Comparison of ENCODE assay signal across 30 mouse cellular contexts in the genomic region with DNA sequence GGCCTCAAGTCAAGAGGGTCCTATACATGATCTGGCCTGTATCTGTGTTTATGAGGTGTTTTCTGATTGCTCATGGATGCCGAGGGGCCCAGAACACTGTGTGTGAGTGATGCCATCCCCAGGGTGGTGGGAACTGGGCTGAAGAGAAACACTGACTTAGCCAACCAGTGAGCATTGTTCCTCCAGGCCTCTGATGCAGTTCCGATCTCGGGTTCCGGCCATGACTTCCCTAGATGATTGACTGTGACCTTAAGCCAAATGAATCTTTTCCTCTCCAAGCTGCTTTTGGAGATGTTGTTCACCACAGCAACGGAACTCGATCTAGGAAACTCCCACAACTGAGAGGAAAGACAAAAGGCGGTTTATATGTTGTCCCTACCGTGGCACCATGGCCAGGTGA. TPM values are rescaled to one million over a fixed set of nuclear protein-coding genes. Genes with fewer than 3 reads are reported as not detected.
A peak's percentile ranks its signal among the peaks of the same experiment; 100 is the strongest.
DNase-seq lines count a peak whose midpoint lies in the region; ATAC-seq and TF ChIP-seq lines count a peak whose summit lies in the region.
"Had no signal": no experiment of that assay in that cellular context is flagged by ENCODE, and none has a peak within 500 bp of the region (broad histone marks: within the 10 kb centered on the region; RNA-seq: fewer than 3 reads in every experiment).

No protein-coding gene starts in this region.

- 53% methylated on average over 8 of the region's 8 CpGs for WGBS in heart, adult 2 months
- 64% methylated on average over 8 of the region's 8 CpGs for WGBS in lung, postnatal 0 days

- no peak overlapping the region for H3K4me3 ChIP-seq in heart, adult 2 months
- no peak overlapping the region for H3K4me3 ChIP-seq in lung, postnatal 0 days (ENCODE audit: low read depth, low read length)
- H3K4me3 ChIP-seq: embryonic facial prominence, embryonic 10.5 days; embryonic facial prominence, embryonic 15.5 days; forebrain, embryonic 12.5 days; hindbrain, embryonic 10.5 days; hindbrain, embryonic 15.5 days; limb, embryonic 13.5 days; lung, embryonic 15.5 days had no signal

- H3K36me3 ChIP-seq in heart, adult 2 months (ENCODE audit: control insufficient read depth, insufficient read depth, low read length), result peaks cover 22% of the 10 kb centered on the region
- no peaks in the 10 kb centered on the region for H3K36me3 ChIP-seq in lung, postnatal 0 days (ENCODE audit: insufficient read depth, low read length)
- H3K36me3 ChIP-seq: embryonic facial prominence, embryonic 10.5 days; embryonic facial prominence, embryonic 15.5 days; forebrain, embryonic 12.5 days; hindbrain, embryonic 10.5 days; hindbrain, embryonic 15.5 days; limb, embryonic 13.5 days; lung, embryonic 15.5 days had no signal

- ATAC-seq in lung, postnatal 0 days, result peak; percentile 70
- ATAC-seq: CD4-positive, CD25-positive, alpha-beta regulatory T cell, adult 4 months; forebrain, postnatal 0 days; inflammation-experienced regulatory T-cells, adult 6 months; midbrain, embryonic 16.5 days had no signal

- no peak overlapping the region for H3K9ac ChIP-seq in heart, adult 2 months (ENCODE audit: low read depth, low read length)
- no peak overlapping the region for H3K9ac ChIP-seq in lung, postnatal 0 days (replicated peaks; ENCODE audit: low read depth)
- H3K9ac ChIP-seq: embryonic facial prominence, embryonic 15.5 days; forebrain, embryonic 12.5 days; forebrain, postnatal 0 days; hindbrain, embryonic 15.5 days; limb, embryonic 13.5 days; liver, embryonic 14.5 days; lung, embryonic 15.5 days had no signal

- H3K27ac ChIP-seq in heart, adult 2 months, result peak overlapping the region; percentile 53
- H3K27ac ChIP-seq in lung, postnatal 0 days (ENCODE audit: low read length), result peak overlapping the region; percentile 20; the same call in 1 of the 2 replicates
- H3K27ac ChIP-seq: embryonic facial prominence, embryonic 10.5 days; embryonic facial prominence, embryonic 15.5 days; forebrain, embryonic 12.5 days; hindbrain, embryonic 10.5 days; hindbrain, embryonic 15.5 days; limb, embryonic 13.5 days; liver, embryonic 14.5 days; lung, embryonic 15.5 days; stomach, postnatal 0 days had no signal

- no peak for TF ChIP-seq CTCF in heart, adult 2 months (IDR thresholded peaks at IDR 0.05)
- no peak for TF ChIP-seq CTCF in lung, postnatal 0 days (IDR thresholded peaks at IDR 0.05)

- 0 out of 2 replicates have a peak, but pooled peaks have one; percentile 23 for TF ChIP-seq POLR2A in heart, adult 2 months (IDR thresholded peaks at IDR 0.05; ENCODE audit: insufficient read depth, low read depth, low read length)

- no peak overlapping the region for H3K4me2 ChIP-seq in lung, postnatal 0 days (replicated peaks; ENCODE audit: low read depth, low read length)
- H3K4me2 ChIP-seq: embryonic facial prominence, embryonic 15.5 days; forebrain, embryonic 12.5 days; hindbrain, embryonic 15.5 days; limb, embryonic 13.5 days; lung, embryonic 15.5 days; midbrain, embryonic 11.5 days had no signal

- intact Hi-C loops in heart, adult 2 months (cut with DNase I), result no loop called here
- intact Hi-C loops in heart, postnatal 36 days (cut with DNase I), result no loop called here

- H3K4me1 ChIP-seq in heart, adult 2 months (ENCODE audit: control insufficient read depth, insufficient read depth, low read length), result peaks cover 36% of the 10 kb centered on the region
- peaks cover 10% of the 10 kb centered on the region; the same call in 1 of the 2 replicates for H3K4me1 ChIP-seq in lung, postnatal 0 days (ENCODE audit: insufficient read depth, low read depth, low read length)
- H3K4me1 ChIP-seq: embryonic facial prominence, embryonic 15.5 days; forebrain, embryonic 12.5 days had no signal

- no peaks in the 10 kb centered on the region for H3K9me3 ChIP-seq in lung, postnatal 0 days (ENCODE audit: low read length)
- H3K9me3 ChIP-seq: embryonic facial prominence, embryonic 10.5 days; embryonic facial prominence, embryonic 15.5 days; forebrain, embryonic 12.5 days; hindbrain, embryonic 10.5 days; hindbrain, embryonic 15.5 days; limb, embryonic 13.5 days; lung, embryonic 15.5 days had no signal

- DNase-seq in heart, adult 2 months, result peak; percentile 29 to 34
- DNase-seq in heart, postnatal 36 days, result no peak
- DNase-seq in kidney, adult 9 months, result peak; percentile 22
- DNase-seq in kidney, postnatal 10 days, result no peak
- DNase-seq in lung, postnatal 0 days (ENCODE audit: low spot score), result peak; percentile 43
- DNase-seq in lung, postnatal 14 days, result no peak
- peak; percentile 46 for DNase-seq in lung, postnatal 36 days
- DNase-seq: adrenal gland, postnatal 25 days; cerebellum, adult 2 months; cerebellum, postnatal 25 days; forebrain, postnatal 0 days; gastrocnemius, postnatal 10 days; kidney, adult 18-20 months; right cerebral cortex, postnatal 25 days; thymus, adult 18-20 months; thymus, postnatal 25 days had no signal

- peaks cover 5% of the 10 kb centered on the region for H3K79me2 ChIP-seq in heart, adult 2 months (replicated peaks; ENCODE audit: control insufficient read depth, insufficient read depth, low read length)

- H3K27me3 ChIP-seq in heart, adult 2 months (ENCODE audit: control insufficient read depth, insufficient read depth, low read length), result no peaks in the 10 kb centered on the region
- no peaks in the 10 kb centered on the region for H3K27me3 ChIP-seq in lung, postnatal 0 days (replicated peaks; ENCODE audit: insufficient read depth, low read length)
- H3K27me3 ChIP-seq: embryonic facial prominence, embryonic 15.5 days; forebrain, embryonic 12.5 days; hindbrain, embryonic 15.5 days; limb, embryonic 13.5 days had no signal

- peak; percentile 74; the same call in 1 of the 2 replicates for TF ChIP-seq EP300 in heart, adult 2 months (IDR thresholded peaks at IDR 0.05; ENCODE audit: insufficient read depth, low read depth, low read length)
- TF ChIP-seq EP300 in lung, postnatal 0 days (IDR thresholded peaks at IDR 0.05), result no peak

RNA-seq across cellular contexts. Expression of a gene that starts 9.1 kb away (rescaled TPM):
- 10 to 100 TPM; 78.9 to 88.5 TPM for total RNA-seq in heart, adult 2 months (2021)
- polyA plus RNA-seq in heart, adult 2 months (2012; rRNA removed), result 34.6 and 46.9 TPM in 2 replicates
- 10 to 100 TPM; 85.0 to 90.6 TPM for total RNA-seq in heart, postnatal 36 days (2021)
- polyA plus RNA-seq in lung, postnatal 0 days (2015; fragmentation: Nextera tagmentation; extraction: Ambion mirVana), result 35.9 and 42.3 TPM in 2 replicates
- total RNA-seq: neutrophil, adult 5-6 weeks had no signal
- polyA plus RNA-seq: CD4-positive, CD25-positive, alpha-beta regulatory T cell, adult 4 months; inflammation-experienced regulatory T-cells, adult 6 months had no signal

Comparison
In these comparisons a context has a peak if more than half of its experiments do, and no peak if none do; other contexts are left out.
1. DNase-seq: peak in heart, adult 2 months (2 of 2), kidney, adult 9 months (single experiment), lung, postnatal 0 days (single experiment) and lung, postnatal 36 days (single experiment); none in heart, postnatal 36 days (0 of 2), kidney, postnatal 10 days (single experiment) and lung, postnatal 14 days (single experiment).